Mouse (Mus musculus) kidney, adult 2 months (tissue): ENCODE data around the gene Cpe. TPM values are rescaled to one million over a fixed set of nuclear protein-coding genes. Genes with fewer than 3 reads are reported as not detected.

Source experiments
- DNase-seq: peaks from one replicate; pipeline ENCODE4 v3.0.0; 2021
- H3K27ac ChIP-seq: fragments of 200-500 bp; 2 replicates; pipeline ENCODE4 v1.5.1; 2012; ENCODE audit warnings: low read depth, low read length, control low read depth, inconsistent platforms; ENCODE audit not compliant: insufficient read depth
- H3K27me3 ChIP-seq: fragments of 200-500 bp; replicated peaks from 2 replicates; pipeline ENCODE4 v1.6.1; 2012; ENCODE audit warnings: mild to moderate bottlenecking, moderate library complexity, low read length, inconsistent platforms; ENCODE audit not compliant: control insufficient read depth, insufficient read depth
- H3K36me3 ChIP-seq: fragments of 200-500 bp; 2 replicates; pipeline ENCODE4 v1.6.1; 2012; ENCODE audit warnings: mild to moderate bottlenecking, moderate library complexity, low read length, inconsistent platforms; ENCODE audit not compliant: control insufficient read depth, insufficient read depth
- H3K4me1 ChIP-seq: fragments of 200-500 bp; 2 replicates; pipeline ENCODE4 v1.6.1; 2011; ENCODE audit warnings: low read length; ENCODE audit not compliant: control insufficient read depth, insufficient read depth
- H3K4me3 ChIP-seq: fragments of 200-500 bp; 2 replicates; pipeline ENCODE4 v1.5.1; 2011; ENCODE audit warnings: mild to moderate bottlenecking, low read depth, low read length, control low read depth; ENCODE audit not compliant: insufficient read depth
- CTCF ChIP-seq: fragments of 200-500 bp; conservative IDR thresholded peaks from 2 replicates; pipeline ENCODE4 v1.5.1; 2011; ENCODE audit warnings: low read depth, mild to moderate bottlenecking, control low read depth, low read length, moderate library complexity, mixed read lengths; ENCODE audit not compliant: insufficient read depth, insufficient read length
- POLR2A ChIP-seq: fragments of 200-500 bp; IDR thresholded peaks from one replicate; pipeline ENCODE4 v1.6.1; 2011; ENCODE audit warnings: low read depth, low read length, control low read depth
- WGBS: fragments of 180-500 bp; shearing (Covaris S2); methylation state at CpG from one replicate; pipeline ENCODE4 v1.1.7; 2018; 5-methylcytosine and 5-hydroxymethylcytosine counted together
- polyA plus RNA-seq: library from polyadenylated mRNA; depleted of rRNA; stranded (reverse); fragments of >200 nt; gene quantifications from 2 replicates; pipeline ENCODE4 v1.2.3, GENCODE M21; 2012

Cpe gene
- polyA plus RNA-seq, 1 experiment = 15.8 TPM

DNA sequence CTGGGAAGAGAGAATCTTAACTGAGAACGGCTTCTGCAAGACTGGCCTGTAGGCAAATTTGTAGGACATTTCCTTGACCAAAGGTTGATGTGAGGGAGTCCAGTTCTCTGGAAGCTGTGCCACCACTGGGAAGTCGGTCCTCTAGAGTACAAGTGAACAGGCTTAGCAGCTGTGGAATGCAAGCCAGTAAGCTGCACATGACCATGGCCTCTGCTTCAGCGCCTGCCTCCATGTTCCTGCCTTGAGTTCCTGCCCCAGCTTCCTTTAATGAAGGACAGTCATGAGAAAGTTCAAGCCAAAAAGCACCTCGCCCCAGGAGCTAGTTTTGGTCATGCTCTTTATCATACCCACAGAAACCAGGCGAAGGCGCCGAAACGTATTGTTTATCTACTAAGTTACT lies 73.2 kb downstream of the Cpe start:
- no peaks in the 10 kb centered on the region for H3K27me3 ChIP-seq
- 85% methylated on average over 8 of the region's 8 CpGs for WGBS
- H3K4me1 ChIP-seq = no peaks in the 10 kb centered on the region
- H3K4me3 ChIP-seq = no peak overlapping the region
- H3K36me3 ChIP-seq = no peaks in the 10 kb centered on the region
- DNase-seq = peak; percentile 37
- TF ChIP-seq POLR2A (no peak), CTCF (no peak)
- H3K27ac ChIP-seq = no peak overlapping the region

DNA sequence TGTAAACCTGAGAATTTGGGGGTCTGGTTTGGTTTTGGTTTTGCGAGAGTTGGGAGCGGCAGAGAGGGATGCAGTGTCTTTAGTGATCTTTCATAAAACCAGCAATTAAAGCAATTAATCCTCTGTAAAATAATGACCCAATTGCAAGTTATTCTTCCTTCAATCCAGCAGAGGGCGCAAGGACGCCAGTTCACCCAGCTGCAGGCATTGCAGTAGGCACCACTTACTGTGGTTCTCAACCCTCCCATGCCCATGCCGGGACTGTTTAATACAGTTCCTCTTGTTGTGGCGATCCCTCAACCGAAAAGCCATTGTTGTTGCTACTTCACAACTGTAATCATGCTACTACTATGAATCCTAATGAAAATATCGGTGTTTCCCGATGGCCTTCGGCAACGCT lies 74.2 kb downstream of the Cpe start:
- H3K4me3 ChIP-seq = no peak overlapping the region
- no peaks in the 10 kb centered on the region for H3K4me1 ChIP-seq
- no peaks in the 10 kb centered on the region for H3K36me3 ChIP-seq
- DNase-seq = peak; percentile 65
- 55% methylated on average over 11 of the region's 11 CpGs for WGBS
- H3K27ac ChIP-seq = no peak overlapping the region
- TF ChIP-seq CTCF (peak; percentile 85), POLR2A (no peak)
- no peaks in the 10 kb centered on the region for H3K27me3 ChIP-seq

DNA sequence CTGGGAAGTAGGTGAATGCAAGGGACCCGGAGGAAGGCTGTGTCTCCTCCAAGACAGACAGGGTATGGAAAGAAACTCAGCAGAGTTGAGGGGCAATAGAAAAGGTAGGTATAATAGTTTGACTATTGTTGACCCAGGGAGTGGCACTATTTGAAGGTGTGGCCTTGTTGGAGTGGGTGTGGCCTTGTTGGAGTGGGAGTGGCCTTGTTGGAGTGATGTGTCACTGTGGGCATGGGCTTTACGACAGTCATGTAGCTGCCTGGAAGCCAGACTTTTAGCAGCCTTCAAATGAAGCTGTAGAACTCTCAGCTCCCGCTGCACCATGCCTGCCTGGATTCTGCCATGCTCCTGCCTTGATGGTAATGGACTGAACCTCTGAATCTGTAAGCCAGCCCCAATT lies 76.3 kb downstream of the Cpe start:
- Histone ChIP-seq H3K27me3 (no peaks in the 10 kb centered on the region), H3K4me3 (no peak overlapping the region), H3K4me1 (no peaks in the 10 kb centered on the region), H3K36me3 (no peaks in the 10 kb centered on the region), H3K27ac (no peak overlapping the region)
- no peak for DNase-seq
- 88% methylated on average over 3 of the region's 3 CpGs for WGBS
- TF ChIP-seq CTCF (no peak), POLR2A (no peak)

DNA sequence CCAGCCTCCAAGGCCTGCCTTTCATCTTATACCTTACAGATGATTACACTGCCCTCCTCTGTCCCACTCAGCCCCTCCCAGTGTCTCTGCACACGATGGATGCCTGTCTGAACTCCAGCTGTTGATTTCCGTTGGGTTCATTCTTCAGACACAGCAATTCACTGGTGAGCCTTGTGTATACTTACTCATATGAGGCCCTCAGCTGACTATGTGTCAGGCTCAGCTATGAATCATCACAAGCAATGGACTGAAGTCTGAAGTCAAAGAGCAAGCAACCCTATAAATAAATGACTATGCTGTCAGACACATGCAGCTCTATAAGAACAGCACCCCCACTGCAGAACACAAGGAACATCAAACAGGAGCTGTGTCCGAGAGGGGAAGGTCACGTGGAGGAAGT lies 77.4 kb downstream of the Cpe start:
- Histone ChIP-seq H3K27ac (no peak overlapping the region), H3K27me3 (no peaks in the 10 kb centered on the region), H3K36me3 (no peaks in the 10 kb centered on the region), H3K4me3 (no peak overlapping the region), H3K4me1 (no peaks in the 10 kb centered on the region)
- TF ChIP-seq CTCF = no peak
- TF ChIP-seq POLR2A = no peak
- WGBS = 76% methylated on average over 4 of the region's 4 CpGs
- DNase-seq = no peak

DNA sequence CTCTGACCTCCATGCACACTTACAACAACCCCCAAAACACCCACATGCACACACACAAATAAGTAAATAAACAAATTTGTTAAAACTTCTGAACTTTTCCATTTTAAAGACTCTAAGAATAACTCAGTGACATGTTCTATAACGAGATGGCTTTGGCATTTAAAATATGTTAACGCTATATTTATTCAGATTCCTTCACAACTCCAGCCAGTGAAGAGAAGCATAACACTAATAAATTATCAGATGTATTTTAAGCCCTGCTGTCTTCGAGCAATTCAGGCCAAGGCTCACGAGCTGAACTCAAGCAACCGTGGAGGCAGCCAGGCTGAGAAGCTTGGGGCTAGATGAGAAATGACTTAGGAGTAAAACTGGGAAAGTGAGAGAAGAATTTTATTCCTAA lies 79.2 kb downstream of the Cpe start:
- no peaks in the 10 kb centered on the region for H3K36me3 ChIP-seq
- H3K4me3 ChIP-seq = no peak overlapping the region
- no peaks in the 10 kb centered on the region for H3K4me1 ChIP-seq
- WGBS = 37% methylated on average over 5 of the region's 5 CpGs
- no peak overlapping the region for H3K27ac ChIP-seq
- H3K27me3 ChIP-seq = no peaks in the 10 kb centered on the region
- TF ChIP-seq POLR2A (no peak), CTCF (no peak)
- no peak for DNase-seq

DNA sequence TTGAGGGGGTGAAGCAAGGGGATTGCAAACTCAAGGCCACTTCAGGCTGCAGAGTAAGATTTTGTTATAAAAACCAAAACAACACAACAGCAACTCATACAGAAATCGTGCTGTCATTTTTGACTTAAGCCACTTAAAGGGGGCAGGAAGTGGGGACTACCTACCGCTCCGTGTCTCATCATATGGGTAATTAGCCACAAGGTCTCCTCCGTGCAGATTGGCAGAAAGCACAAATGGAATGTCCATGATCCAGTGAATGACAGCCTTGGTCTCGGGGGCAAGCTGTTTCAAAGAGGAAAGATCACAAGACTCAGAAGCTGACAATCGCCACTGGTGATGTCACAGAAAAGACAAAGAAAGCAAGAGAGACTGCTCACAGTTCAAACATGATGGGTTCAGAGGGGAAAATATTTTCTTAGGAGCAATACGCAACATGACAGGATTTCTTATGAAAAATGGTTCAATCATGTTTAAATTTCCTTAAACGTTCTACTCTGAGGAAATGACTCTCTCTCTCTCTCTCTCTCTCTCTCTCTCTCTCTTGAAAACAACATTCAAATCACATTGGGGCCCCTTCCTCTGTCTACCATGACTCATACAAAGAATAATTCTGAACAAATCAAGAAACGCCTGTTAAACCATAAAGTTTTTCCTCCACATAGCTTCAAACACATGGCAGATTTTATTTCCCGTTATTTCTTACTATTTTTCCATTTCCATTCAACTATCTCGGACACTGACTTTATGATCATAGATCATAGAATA lies 81.5 kb downstream of the Cpe start:
- Histone ChIP-seq H3K27me3 (no peaks in the 10 kb centered on the region), H3K4me3 (no peak overlapping the region), H3K4me1 (no peaks in the 10 kb centered on the region), H3K36me3 (no peaks in the 10 kb centered on the region), H3K27ac (no peak overlapping the region)
- TF ChIP-seq CTCF (no peak), POLR2A (no peak)
- no peak for DNase-seq
- WGBS = 70% methylated on average over 11 of the region's 11 CpGs

DNA sequence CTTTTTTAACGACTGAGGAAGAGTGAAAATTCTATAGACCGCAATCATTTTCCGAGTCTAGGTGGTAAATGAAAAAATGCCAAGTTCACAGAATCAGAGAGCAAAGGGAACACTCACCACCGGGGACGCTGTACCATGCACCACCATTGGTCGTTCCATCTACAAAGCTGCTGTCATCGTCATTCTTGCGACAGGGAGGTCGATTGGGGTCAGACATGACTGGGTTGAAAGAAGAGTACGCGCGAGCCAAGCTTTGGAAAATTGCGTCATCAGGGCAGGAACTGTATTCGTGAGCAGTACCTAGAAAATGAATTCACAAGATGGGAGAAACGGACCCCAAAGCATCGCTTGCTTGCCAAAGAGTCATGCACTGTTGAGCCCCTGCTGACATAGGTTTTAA lies 83.9 kb downstream of the Cpe start:
- 91% methylated on average over 16 of the region's 16 CpGs for WGBS
- H3K4me1 ChIP-seq = no peaks in the 10 kb centered on the region

DNA sequence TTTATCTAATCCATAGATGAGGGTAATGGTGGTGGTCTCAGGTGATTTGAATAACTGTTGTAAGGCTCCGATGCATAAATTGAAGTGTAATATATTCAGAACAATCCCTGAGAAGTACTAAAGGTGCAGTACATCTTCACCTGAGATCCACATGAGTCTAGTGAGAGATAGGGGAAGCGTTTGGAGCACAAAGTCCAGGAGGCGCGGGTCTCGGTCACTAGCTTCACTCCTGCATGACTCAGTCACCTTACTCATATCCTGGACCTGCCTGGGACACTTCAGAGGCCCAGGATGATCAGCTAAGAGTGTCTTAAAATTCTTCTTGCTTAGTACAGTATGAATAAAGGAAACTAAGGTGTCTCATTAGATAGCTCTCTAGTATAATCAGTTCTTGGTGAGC lies 86.8 kb downstream of the Cpe start:
- H3K36me3 ChIP-seq = no peaks in the 10 kb centered on the region
- H3K27me3 ChIP-seq = no peaks in the 10 kb centered on the region
- no peak overlapping the region for H3K4me3 ChIP-seq
- H3K27ac ChIP-seq = no peak overlapping the region
- TF ChIP-seq CTCF (no peak), POLR2A (no peak)
- WGBS = 93% methylated on average over 5 of the region's 5 CpGs
- H3K4me1 ChIP-seq = no peaks in the 10 kb centered on the region
- no peak for DNase-seq

More for the DNA sequence above, 83.9 kb downstream of the Cpe start:
- H3K36me3 ChIP-seq = no peaks in the 10 kb centered on the region
- DNase-seq = no peak
- H3K4me3 ChIP-seq = no peak overlapping the region
- no peak overlapping the region for H3K27ac ChIP-seq
- no peaks in the 10 kb centered on the region for H3K27me3 ChIP-seq
- TF ChIP-seq CTCF (no peak), POLR2A (no peak)
